Mouse (Mus musculus) B cell, adult 2 months (primary cell): Measurements from ENCODE around the gene Pds5b.
"Not testable (repeated sequence)": the region's sequence is repeated elsewhere in the genome, so short reads cannot be mapped to it uniquely, and the experiment has no call there.

Source experiments
- DNase-seq, 2 experiments: peaks; one replicate each; pipeline ENCODE4 v3.0.0; 2022

Pds5b gene

GRCm38 (mm10) chr5:150829499-150829898, 156.0 kb downstream of the Pds5b start:
- DNase-seq, result no peak

GRCm38 (mm10) chr5:150830718-150831117, 157.2 kb downstream of the Pds5b start:
- DNase-seq, result no peak

GRCm38 (mm10) chr5:150836782-150837181, 163.2 kb downstream of the Pds5b start:
- DNase-seq, result no peak

GRCm38 (mm10) chr5:150839688-150840541, 166.4 kb downstream of the Pds5b start:
- peak in 1 of 2 experiments; percentile 2 for DNase-seq

- no peak for DNase-seq
Measured at GRCm38 (mm10) chr5:150840596-150840995, 167.1 kb downstream of the Pds5b start.

GRCm38 (mm10) chr5:150845961-150846360, 172.4 kb downstream of the Pds5b start:
- no peak for DNase-seq

GRCm38 (mm10) chr5:150850821-150851220, 177.3 kb downstream of the Pds5b start:
- DNase-seq, result no peak

- DNase-seq, result not testable (repeated sequence)
Measured at GRCm38 (mm10) chr5:150852097-150852496, 178.6 kb downstream of the Pds5b start.

GRCm38 (mm10) chr5:150854506-150854905, 181.0 kb downstream of the Pds5b start:
- no peak for DNase-seq

GRCm38 (mm10) chr5:150859642-150860194, 186.2 kb downstream of the Pds5b start:
- DNase-seq, result no peak
